Mouse (Mus musculus) embryonic facial prominence, embryonic 14.5 days (tissue): Measurements from ENCODE around the gene Slc38a6. TPM values are rescaled to one million over a fixed set of nuclear protein-coding genes. Genes with fewer than 3 reads are reported as not detected.

ENCODE experiments used
- ATAC-seq: fragments of 200-750 bp; cut with Nextera tagmentation; 2 replicates; pipeline ENCODE4 v1.8.0; 2017; ENCODE audit warnings: low read depth, moderate number of reproducible peaks, moderate TSS enrichment
- DNase-seq: peaks from one replicate; pipeline ENCODE4 v3.0.0-alpha.2; 2015; ENCODE audit warnings: low spot score
- H3K27ac ChIP-seq: fragments of 300-500 bp; sonication (generic); replicated peaks from 2 replicates; pipeline ENCODE4 v1.5.1; 2014; ENCODE audit warnings: low read depth, mild to moderate bottlenecking, low read length, moderate library complexity
- H3K27me3 ChIP-seq: fragments of 300-500 bp; sonication (generic); replicated peaks from 2 replicates; pipeline ENCODE4 v1.6.1; 2014; ENCODE audit warnings: low read length; ENCODE audit not compliant: control insufficient read depth, insufficient read depth
- H3K36me3 ChIP-seq: fragments of 300-500 bp; sonication (generic); 2 replicates; pipeline ENCODE4 v1.6.1; 2014; ENCODE audit warnings: low read length, mixed read lengths; ENCODE audit not compliant: control insufficient read depth, insufficient read depth
- H3K4me1 ChIP-seq: fragments of 300-500 bp; sonication (generic); 2 replicates; pipeline ENCODE4 v1.6.1; 2014; ENCODE audit warnings: antibody characterized with exemption, low read length; ENCODE audit not compliant: control insufficient read depth, insufficient read depth
- H3K4me2 ChIP-seq: fragments of 300-500 bp; sonication (generic); 2 replicates; pipeline ENCODE4 v1.6.1; 2014; ENCODE audit warnings: low read depth, mild to moderate bottlenecking, low read length, moderate library complexity, mixed read lengths
- H3K4me3 ChIP-seq: fragments of 300-500 bp; sonication (generic); 2 replicates; pipeline ENCODE4 v1.5.1; 2014; ENCODE audit warnings: low read depth, mild to moderate bottlenecking, low read length
- H3K9ac ChIP-seq: fragments of 300-500 bp; sonication (generic); 2 replicates; pipeline ENCODE4 v1.6.1; 2014; ENCODE audit warnings: low read depth, mild to moderate bottlenecking, low read length, moderate library complexity, mixed read lengths
- H3K9me3 ChIP-seq: fragments of 300-500 bp; sonication (generic); 2 replicates; pipeline ENCODE4 v1.6.1; 2016; ENCODE audit warnings: low read length; ENCODE audit not compliant: control insufficient read depth
- WGBS: fragments of 180-500 bp; shearing (Covaris S2); extraction: QIAGEN DNeasy Blood & Tissue Kit; methylation state at CpG from one replicate; pipeline ENCODE4 v1.1.7; 2014; 5-methylcytosine and 5-hydroxymethylcytosine counted together
- polyA plus RNA-seq: library from polyadenylated mRNA; unstranded; fragments of >200 nt; fragmentation: Nextera tagmentation; extraction: Ambion mirVana; gene quantifications from 2 replicates; pipeline ENCODE4 v1.2.1, GENCODE M21; 2014

Slc38a6 gene
- 13.3 and 13.4 TPM in 2 replicates for polyA plus RNA-seq

- H3K36me3 ChIP-seq: peaks cover 18% of the 10 kb centered on the region; the same call in 1 of the 2 replicates
- peak within 1 kb of the TSS; percentile 79 for H3K9ac ChIP-seq
- H3K4me3 ChIP-seq: peak within 1 kb of the TSS; percentile 72
- WGBS: under 1% methylated on average over 45 of the region's 53 CpGs
- H3K4me2 ChIP-seq: peak within 1 kb of the TSS; percentile 65
- peak within 1 kb of the TSS; percentile 80 for H3K27ac ChIP-seq
- no peaks in the 10 kb centered on the region for H3K9me3 ChIP-seq
- ATAC-seq (peak; percentile 97), DNase-seq (peak; percentile 97)
- H3K4me1 ChIP-seq: peaks cover 18% of the 10 kb centered on the region; the same call in 1 of the 2 replicates
- H3K27me3 ChIP-seq: no peaks in the 10 kb centered on the region
These were observed at the start of gene Slc38a6, which contains the start of gene Trmt5 for GRCm38 (mm10) chr12:73286287-73287092. Gene Slc38a6, plus strand, starts transcription at chr12:73286779. Gene Trmt5, minus strand, starts transcription at chr12:73286710.

- H3K36me3 ChIP-seq: no peaks in the 10 kb centered on the region
- ATAC-seq: peak; percentile 90
- peak; percentile 88 for DNase-seq
- H3K4me3 ChIP-seq: no peak overlapping the region
- peaks cover 8% of the 10 kb centered on the region; the same call in 1 of the 2 replicates for H3K4me1 ChIP-seq
- 0 out of 2 replicates have a peak overlapping the region, but pooled peaks have one; percentile 56 for H3K27ac ChIP-seq
- H3K4me2 ChIP-seq: no peak overlapping the region
- H3K27me3 ChIP-seq: no peaks in the 10 kb centered on the region
- 62% methylated on average over 10 of the region's 10 CpGs for WGBS
- no peaks in the 10 kb centered on the region for H3K9me3 ChIP-seq
- no peak overlapping the region for H3K9ac ChIP-seq
These were observed 44.6 kb upstream of the Slc38a6 start for GRCm38 (mm10) chr12:73241960-73242359.

GRCm38 (mm10) chr12:73245687-73246086 lies 40.9 kb upstream of the Slc38a6 start:
- Histone ChIP-seq H3K9ac (no peak overlapping the region), H3K36me3 (no peaks in the 10 kb centered on the region), H3K27ac (peak overlapping the region; percentile 67; the same call in 1 of the 2 replicates), H3K4me2 (no peak overlapping the region), H3K9me3 (no peaks in the 10 kb centered on the region), H3K4me1 (peaks cover 8% of the 10 kb centered on the region; the same call in 1 of the 2 replicates), H3K27me3 (no peaks in the 10 kb centered on the region), H3K4me3 (no peak overlapping the region)
- peak; percentile 72 for DNase-seq
- ATAC-seq: no peak
- 43% methylated on average over 5 of the region's 5 CpGs for WGBS

GRCm38 (mm10) chr12:73255006-73255405 lies 31.6 kb upstream of the Slc38a6 start:
- Histone ChIP-seq H3K9me3 (no peaks in the 10 kb centered on the region), H3K4me2 (no peak overlapping the region), H3K4me3 (no peak overlapping the region), H3K27ac (peak overlapping the region; percentile 40; the same call in 1 of the 2 replicates), H3K4me1 (0 out of 2 replicates have a peak, but pooled peaks cover 3% of the 10 kb centered on the region), H3K36me3 (no peaks in the 10 kb centered on the region), H3K9ac (no peak overlapping the region), H3K27me3 (no peaks in the 10 kb centered on the region)
- ATAC-seq: no peak
- DNase-seq: peak; percentile 64
- WGBS: 24% methylated on average over 2 of the region's 2 CpGs

GRCm38 (mm10) chr12:73259269-73259668 lies 27.3 kb upstream of the Slc38a6 start:
- Histone ChIP-seq H3K27me3 (no peaks in the 10 kb centered on the region), H3K4me2 (no peak overlapping the region), H3K4me3 (no peak overlapping the region), H3K27ac (0 out of 2 replicates have a peak overlapping the region, but pooled peaks have one; percentile 31), H3K9me3 (peaks cover 11% of the 10 kb centered on the region), H3K9ac (no peak overlapping the region), H3K4me1 (0 out of 2 replicates have a peak, but pooled peaks cover 3% of the 10 kb centered on the region), H3K36me3 (peaks cover 3% of the 10 kb centered on the region; the same call in 1 of the 2 replicates)
- WGBS: 77% methylated on average over 6 of the region's 6 CpGs
- ATAC-seq (no peak), DNase-seq (peak; percentile 59)

- ATAC-seq (no peak), DNase-seq (no peak)
- no peak overlapping the region for H3K4me2 ChIP-seq
- no peak overlapping the region for H3K9ac ChIP-seq
- 92% methylated on average over 1 of the region's 1 CpGs for WGBS
- no peaks in the 10 kb centered on the region for H3K4me1 ChIP-seq
- no peaks in the 10 kb centered on the region for H3K27me3 ChIP-seq
- peaks cover 3% of the 10 kb centered on the region; the same call in 1 of the 2 replicates for H3K36me3 ChIP-seq
- H3K9me3 ChIP-seq: peaks cover 11% of the 10 kb centered on the region
- H3K4me3 ChIP-seq: no peak overlapping the region
- H3K27ac ChIP-seq: no peak overlapping the region
These were observed 26.2 kb upstream of the Slc38a6 start for GRCm38 (mm10) chr12:73260339-73260738.

GRCm38 (mm10) chr12:73265381-73265978 lies 21.1 kb upstream of the Slc38a6 start:
- ATAC-seq (0 out of 2 replicates have a peak, but pooled peaks have one; percentile 12), DNase-seq (peak; percentile 33)
- Histone ChIP-seq H3K9ac (no peak overlapping the region), H3K27me3 (no peaks in the 10 kb centered on the region), H3K27ac (no peak overlapping the region), H3K4me3 (no peak overlapping the region), H3K4me1 (0 out of 2 replicates have a peak, but pooled peaks cover 2% of the 10 kb centered on the region), H3K9me3 (peaks cover 11% of the 10 kb centered on the region), H3K4me2 (no peak overlapping the region), H3K36me3 (peaks cover 3% of the 10 kb centered on the region; the same call in 1 of the 2 replicates)
- 65% methylated on average over 3 of the region's 3 CpGs for WGBS

GRCm38 (mm10) chr12:73266597-73266996 lies 20.0 kb upstream of the Slc38a6 start:
- no peak overlapping the region for H3K4me2 ChIP-seq
- peaks cover 11% of the 10 kb centered on the region for H3K9me3 ChIP-seq
- no peak overlapping the region for H3K27ac ChIP-seq
- 0 out of 2 replicates have a peak, but pooled peaks cover 2% of the 10 kb centered on the region for H3K4me1 ChIP-seq
- no peak overlapping the region for H3K4me3 ChIP-seq
- ATAC-seq: no peak
- DNase-seq: no peak
- peaks cover 3% of the 10 kb centered on the region; the same call in 1 of the 2 replicates for H3K36me3 ChIP-seq
- H3K9ac ChIP-seq: no peak overlapping the region
- H3K27me3 ChIP-seq: no peaks in the 10 kb centered on the region
- 53% methylated on average over 1 of the region's 1 CpGs for WGBS
